Mouse (Mus musculus) megakaryocyte, embryonic 14.5 days (primary cell): Measurements from ENCODE around the gene Sec16a.

Experiments used
- FLI1 ChIP-seq: IDR thresholded peaks from 2 replicates; pipeline ENCODE4 v1.6.1; 2012; ENCODE audit warnings: low read length, inconsistent platforms, mixed read lengths
- GATA1 ChIP-seq: IDR thresholded peaks from 3 replicates; pipeline ENCODE4 v1.6.1; 2012; ENCODE audit warnings: mixed read lengths, low read length, inconsistent platforms, borderline replicate concordance

DNA sequence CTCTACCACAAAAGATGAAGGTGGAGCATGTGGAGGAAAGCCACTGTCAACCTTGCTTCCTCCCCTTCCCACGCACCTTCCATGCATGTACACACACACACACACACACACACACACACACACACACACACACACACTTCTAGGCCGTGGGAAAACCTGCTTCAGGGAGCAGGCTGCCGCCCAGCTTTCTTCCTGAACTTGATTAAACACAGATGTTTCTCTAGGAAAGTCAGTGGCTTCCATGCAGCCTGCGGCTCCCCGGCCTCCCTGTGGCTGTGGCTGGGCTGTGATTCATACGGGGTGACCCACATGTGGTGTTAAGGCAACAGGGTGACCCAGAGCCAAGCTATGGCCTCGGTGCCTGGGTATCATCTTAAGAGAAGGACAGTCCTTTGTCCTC, 49.4 kb upstream of the Sec16a start:
- no peak for TF ChIP-seq GATA1
- no peak for TF ChIP-seq FLI1
